Mouse (Mus musculus): ENCODE measurements around the gene Sel1l3.
A peak's percentile ranks its signal among the peaks of the same experiment; 100 is the strongest.

The Sel1l3 gene

DNA sequence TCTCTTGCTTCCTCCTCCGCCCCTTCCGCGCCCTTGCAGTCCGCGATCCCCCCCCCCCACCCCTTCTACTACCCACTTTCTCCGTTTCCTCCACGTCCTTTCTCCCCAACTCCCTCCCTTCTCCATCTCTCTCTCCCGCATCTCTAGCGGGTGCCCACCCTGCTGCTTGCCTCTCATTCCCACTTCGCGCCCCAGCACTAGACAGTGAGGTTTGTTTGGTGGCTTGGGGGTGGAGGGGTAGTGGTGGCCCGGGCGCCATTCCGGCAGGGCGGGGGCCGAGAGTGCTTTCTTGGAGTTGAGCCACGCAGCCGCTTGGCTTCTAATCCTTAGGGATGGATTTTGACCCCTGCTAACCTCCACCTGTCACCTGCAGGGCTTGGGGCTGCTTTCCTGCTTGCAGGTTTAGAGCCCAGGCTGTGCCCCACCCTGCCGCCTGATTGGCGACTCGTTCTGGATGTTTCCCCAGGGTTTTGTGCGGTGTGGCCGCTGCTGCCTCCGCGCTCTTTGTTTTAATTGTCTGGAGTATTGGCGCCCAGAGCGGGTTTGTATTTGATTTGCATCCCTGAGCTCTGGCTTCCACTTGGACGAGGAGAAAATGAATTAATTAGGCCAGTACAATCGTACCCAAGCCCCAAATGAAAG is at the start of gene Sel1l3:
Gene Sel1l3 (minus strand): TSS at position 217 of the 642 bp plus-strand sequence.
- no peak for DNase-seq (ENCODE audit: low read depth)

DNA sequence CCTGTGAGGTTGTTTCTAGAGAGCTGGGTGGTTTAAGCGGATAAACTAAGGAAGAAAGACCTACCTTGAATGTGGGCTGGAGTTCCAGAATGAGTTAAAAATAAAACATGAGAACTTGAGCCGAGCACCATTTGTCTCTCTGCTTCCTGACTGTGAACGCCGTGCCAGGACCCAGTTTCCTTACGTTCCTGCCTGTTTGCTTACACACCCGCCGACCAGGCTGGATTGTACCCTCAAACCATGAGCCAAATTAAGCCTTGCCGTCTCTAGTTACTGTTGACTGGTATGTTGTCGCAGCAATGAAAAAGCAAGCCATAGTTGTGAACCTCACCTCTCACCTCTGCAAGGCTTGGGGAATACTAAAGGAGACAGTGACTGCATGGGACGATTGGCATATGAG is 48.3 kb upstream of the Sel1l3 start:
- no peak for DNase-seq (ENCODE audit: low read depth)

DNA sequence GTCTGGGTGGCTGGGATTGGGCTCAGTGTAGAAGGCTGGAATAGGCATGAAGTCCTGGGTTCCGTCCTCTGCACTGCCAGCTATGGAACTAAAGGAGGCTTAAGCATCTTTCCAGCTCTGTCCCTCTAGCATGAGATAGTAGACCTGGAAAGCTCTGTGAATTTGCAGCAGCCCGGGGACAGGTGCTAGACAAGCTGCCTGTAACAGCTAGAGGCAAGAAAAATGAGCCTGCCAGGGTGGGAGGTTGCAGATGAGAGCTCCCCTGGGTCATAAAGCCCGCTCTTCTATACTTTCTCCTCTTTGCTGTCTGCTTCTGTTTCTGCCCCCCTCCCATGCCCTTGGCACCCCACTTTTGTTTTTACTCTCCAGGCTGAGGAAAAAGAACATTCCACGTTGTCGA is 46.2 kb upstream of the Sel1l3 start:
- DNase-seq (ENCODE audit: low read depth), result no peak

DNA sequence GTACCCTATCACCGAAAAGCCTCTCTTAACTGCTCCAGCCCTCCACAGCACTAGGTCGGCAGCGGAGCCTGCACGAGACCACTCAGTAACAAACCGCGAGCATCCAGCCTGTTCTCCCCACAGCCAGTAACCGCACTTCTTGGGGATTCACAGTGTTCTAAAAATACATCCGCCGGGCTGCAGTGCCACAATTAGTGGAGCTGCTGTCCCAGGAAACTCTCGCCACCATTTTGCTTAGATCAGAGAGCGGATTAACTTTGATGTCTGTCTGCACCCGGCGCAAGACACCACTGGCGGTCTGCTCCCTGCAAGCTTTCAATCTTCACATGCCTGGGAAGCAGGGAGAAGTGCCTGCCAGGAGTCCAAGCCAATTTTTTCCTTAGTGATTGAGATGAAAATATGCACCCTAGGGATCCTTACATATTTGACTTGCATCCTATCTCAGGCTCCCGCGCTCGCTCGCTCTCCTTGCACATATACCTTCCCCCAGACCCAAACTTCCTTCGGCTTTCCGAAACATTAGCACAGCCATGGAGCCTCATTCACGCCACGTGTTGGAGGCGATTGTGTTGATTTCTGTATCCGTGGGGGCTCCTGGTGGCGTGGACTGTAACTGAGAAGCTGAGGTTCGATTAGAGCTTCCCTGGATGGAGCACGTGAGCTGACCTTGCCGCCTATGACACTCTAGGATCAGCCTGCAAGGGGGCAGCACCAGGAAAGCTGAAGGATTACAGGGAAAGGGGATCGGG is 44.5 kb upstream of the Sel1l3 start:
- DNase-seq (ENCODE audit: low read depth), result no peak

DNA sequence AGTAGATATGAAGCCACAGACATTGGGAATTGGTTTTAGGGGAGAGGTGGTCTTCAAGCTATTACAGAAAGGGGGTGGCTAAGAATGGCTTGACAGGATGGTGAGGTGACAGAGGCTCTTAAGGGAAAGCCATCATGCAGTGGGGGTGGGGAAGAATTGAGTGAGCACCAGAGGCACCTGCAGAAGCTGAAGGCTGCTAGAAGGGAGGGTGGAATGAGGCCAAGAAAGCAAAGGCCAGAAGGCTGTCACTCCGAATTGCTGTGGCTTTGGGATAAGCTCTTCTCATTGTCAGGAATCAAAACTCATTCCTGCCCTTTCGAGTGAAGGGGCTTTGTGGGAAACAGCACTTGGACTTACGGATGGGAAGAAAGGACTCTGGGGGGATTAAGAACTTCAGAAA is 41.1 kb upstream of the Sel1l3 start:
- no peak for DNase-seq (ENCODE audit: low read depth)

DNA sequence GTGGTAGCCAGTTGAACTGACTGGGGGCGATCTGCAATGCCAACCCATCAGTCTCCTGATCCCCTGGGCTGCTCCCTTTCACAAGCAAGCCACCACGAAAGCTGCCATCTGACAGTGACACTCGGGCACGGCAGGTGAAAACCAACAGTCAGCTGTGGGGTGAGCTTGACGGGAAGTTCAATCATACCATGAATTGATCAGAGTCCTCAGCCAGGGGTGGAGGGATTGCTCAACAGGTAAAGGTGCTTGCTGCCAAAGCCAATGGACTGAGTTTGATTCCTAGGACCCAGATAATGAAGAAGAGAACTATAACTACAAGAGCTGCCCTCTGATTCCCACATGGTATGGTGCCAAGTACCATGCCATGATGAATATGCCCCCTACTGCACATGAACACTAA is 40.4 kb upstream of the Sel1l3 start:
- DNase-seq (ENCODE audit: low read depth), result no peak

DNA sequence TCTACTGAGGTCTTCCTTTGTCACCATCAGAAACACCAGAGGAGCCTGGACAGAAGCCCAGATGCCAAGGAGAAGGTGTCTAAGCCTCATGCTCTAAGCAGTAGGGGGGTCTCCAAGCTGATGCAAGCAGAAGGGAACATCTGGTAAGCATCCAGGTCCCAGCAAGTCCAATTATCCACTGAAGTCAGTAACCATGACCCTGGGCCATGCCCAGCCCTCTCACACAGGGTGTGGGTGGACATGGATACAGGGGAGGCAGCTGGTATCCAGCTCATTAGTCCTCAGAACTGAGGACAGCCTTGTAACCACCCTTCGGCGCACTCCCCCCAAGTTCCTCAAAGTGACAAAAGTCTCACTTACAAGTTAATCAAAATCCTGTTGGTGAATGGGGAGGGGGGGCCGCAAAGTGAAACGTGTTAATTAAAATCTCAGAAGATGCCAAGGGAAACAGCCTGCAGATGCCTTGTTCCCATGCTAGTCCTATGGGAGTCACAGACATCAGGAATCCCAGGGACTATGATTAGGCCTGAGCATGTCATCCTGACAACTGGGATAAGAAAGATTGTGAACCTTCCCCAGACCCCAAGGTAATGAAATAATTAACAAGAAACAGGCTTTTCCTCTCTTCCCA is 35.8 kb upstream of the Sel1l3 start:
- no peak for DNase-seq (ENCODE audit: low read depth)

DNA sequence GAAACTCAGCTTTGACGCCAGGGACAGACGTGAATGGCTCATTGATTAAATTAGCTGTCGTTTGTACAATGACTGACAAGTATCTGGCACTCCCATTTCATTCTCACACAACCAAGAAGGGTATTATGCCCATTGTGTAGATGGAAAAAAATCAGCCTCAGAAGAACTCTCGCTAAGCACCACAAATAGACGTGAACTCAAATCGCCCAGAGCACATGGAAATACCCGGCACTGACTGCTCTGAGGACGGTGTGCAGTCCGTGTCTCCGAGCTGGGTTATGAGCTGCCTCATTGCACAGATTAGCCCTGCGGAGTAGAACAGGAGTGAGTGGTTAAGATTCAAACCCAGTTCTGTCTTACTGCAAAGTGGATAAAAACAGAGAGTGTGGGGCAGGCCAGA is 34.8 kb upstream of the Sel1l3 start:
- DNase-seq (ENCODE audit: low read depth), result no peak

DNA sequence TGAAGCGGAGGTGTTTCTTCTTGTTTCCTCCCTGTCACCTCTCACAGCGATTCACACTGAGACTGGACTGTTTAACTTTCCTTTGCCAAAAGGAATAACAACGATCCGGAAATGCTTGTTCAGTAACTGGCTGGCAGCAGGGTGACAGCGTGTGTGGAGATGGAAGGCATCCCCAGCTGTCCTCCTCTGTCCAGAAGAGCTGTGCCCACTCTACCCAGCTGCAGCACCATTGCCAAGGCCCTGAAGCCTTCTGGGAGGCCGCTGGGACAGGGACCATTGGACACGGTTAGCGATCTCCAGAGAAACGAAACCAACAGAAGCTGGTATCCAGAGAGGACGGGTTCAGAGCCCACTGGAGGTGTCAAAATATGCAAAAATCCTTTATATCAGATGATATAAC is 30.2 kb upstream of the Sel1l3 start:
- DNase-seq (ENCODE audit: low read depth), result no peak

DNA sequence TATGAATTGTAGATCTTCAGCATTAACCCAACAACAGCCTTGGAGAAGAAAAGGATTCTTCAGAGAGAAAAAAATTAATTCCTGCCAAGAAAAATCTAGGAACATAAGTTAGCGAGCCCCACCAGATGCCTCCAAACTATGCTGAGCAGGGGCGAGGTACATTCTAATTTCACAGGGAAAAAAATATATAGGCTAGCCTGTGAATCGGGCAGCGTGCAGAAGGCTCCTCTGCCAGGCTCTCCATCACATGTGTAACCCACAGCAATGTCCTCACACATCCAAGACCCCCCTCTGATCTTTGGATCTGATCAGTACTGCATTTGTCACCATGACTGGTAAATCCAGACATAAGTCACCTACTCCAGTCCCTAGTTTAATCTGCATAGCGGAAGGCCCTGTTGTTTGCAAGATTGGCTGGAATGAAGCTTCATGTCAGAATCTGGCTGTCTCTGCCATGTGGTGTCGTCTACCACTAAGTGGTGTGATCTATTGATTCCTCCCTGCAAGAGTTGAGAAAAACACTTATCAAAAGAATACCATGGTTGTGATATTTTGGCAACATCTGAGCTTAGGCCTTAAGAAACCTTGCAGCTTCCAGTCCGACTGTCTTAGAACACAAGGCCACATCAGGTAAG is 29.3 kb upstream of the Sel1l3 start:
- no peak for DNase-seq (ENCODE audit: low read depth)

DNA sequence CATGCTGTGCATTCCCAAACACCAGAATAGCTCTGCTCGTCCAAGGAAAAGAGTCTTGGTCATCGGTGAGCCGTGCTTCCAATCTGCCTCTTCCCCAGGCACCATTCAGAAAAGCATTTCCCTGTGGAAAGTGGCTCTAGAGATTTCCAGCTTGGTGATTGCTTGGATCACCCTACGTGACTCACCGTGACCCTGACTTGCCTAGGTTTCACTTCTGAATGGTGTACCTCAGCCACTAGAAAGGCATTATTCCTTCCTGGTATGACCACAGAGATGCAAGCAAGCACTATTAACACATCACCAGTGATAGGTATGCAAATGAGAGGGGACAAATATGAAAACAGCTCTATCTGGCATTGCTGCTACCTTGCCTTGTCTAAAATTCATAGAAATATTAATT is 28.2 kb upstream of the Sel1l3 start:
- no peak for DNase-seq (ENCODE audit: low read depth)

DNA sequence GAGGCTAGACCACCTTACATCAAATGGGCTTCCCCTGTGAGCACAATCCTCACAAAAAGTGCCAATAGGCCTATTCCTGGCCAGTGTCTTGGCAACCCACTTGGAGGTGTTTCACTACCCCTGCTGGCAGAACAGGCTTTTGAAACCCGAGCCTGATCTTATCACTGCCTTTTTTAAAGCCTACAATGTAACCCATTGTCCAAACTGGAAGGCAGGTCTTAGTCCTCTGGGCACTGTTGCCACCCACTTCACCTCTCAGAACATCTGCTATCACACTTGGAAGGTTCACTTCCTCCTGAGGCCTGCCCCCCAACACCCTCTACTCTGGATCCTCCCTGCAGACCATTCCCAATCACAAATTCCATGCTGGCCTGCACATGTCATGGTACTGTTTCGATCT is 27.4 kb upstream of the Sel1l3 start:
- DNase-seq (ENCODE audit: low read depth), result no peak

DNA sequence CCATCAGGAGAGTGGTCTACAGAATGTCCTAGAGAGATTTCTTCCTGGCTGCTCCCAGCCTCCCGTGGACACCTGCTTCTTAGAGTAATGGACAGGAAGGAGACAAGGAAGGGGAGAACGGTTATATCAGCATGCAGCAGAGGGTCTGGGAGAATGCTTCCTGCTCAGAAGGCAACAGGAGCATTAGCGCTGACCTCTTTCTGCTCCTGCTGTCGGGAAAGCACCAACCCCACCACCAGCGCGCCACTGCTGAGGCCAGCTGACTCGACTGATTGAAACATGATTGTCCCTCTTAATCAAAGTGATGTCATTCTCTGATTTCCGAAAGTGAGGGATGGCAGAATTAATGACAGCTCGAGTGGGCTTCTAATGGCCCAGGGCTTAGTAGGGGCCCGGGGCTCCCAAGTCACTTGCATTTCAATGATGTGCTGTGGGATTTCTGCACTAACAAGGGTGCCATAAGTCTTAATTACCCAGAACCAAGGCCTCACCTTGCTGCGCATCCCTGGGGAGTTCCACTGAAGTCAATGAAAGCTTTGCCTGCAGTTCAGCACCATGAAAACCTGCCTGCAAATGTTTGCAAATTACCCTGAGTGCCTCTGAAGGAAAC is 26.2 kb upstream of the Sel1l3 start:
- no peak for DNase-seq (ENCODE audit: low read depth)

DNA sequence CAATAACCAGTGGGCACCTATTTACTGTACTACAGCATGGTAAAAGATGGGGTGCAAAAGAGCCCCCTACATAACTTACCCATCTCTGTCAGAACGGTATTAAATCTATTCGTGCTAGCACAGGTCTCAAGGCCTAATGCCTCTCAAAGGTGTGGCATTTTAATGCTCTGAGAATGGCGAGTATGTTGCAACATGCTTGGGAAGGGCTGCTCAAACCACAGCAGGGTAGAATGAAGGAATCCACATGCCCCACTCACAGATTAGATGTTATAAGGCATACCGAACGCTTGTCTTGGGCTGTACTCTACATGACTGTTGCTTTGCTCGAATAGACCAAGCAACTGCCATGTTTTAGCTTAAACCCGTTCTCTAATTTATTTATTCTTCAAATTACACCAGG is 25.5 kb upstream of the Sel1l3 start:
- no peak for DNase-seq (ENCODE audit: low read depth)

DNA sequence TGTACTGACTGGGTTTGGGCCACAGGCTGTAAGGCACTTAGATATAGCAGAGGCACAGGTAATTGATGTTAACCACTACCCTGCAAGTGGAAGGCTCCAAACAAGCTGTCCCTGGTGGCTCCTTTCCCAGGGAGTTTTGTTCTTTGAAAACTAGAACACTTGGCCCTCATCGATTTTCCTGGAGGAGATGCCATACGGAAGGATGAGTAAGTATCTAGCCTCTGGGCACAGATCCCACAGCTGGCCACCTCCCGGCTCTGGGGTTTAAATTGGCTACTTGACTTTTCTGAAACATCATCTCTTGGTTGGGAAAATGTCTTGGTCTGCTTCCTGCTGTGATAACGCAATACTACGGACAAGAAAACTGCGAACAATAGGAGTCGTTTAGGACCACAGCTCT is 25.0 kb upstream of the Sel1l3 start:
- DNase-seq (ENCODE audit: low read depth), result peak; percentile 4

DNA sequence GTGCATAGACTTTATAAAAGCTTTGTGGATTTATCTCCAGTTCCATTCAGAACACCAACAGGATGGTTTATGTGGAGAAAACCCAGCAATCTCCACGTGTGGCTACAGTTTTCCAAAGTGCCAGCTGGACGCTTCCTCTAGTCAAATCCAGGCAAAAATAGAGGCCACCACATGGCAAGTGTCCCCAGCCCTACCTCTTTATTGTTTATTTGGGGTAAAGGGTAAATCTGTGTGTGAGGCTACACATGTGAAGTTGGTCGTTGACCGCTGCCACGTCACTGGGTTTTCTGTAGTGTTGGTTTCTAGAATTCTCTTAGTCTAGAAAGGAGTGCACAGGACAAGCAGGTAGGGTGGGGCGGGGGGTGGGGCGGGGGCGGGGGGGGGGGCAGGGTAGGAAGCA is 23.0 kb upstream of the Sel1l3 start:
- DNase-seq (ENCODE audit: low read depth), result no peak

DNA sequence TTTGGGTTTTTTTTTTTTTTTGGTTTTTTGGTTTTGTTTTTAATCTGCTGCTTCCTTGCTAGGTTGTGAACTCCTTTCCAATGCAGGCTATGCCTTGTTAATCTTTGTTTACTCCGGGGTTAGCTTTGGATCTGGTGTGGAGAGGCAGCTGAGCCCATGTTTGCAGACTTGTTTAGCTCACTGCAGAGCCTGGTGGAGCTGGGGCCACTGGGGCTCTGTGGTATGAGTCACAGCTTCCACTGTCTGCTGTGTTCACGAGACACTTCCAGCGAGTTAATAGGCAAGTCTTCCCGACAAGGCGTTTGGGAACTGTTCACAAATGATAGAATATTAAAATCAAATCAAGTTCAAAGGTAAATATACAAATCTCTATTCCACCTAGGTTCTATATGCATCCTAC is 22.4 kb upstream of the Sel1l3 start:
- DNase-seq (ENCODE audit: low read depth), result peak; percentile 25

DNA sequence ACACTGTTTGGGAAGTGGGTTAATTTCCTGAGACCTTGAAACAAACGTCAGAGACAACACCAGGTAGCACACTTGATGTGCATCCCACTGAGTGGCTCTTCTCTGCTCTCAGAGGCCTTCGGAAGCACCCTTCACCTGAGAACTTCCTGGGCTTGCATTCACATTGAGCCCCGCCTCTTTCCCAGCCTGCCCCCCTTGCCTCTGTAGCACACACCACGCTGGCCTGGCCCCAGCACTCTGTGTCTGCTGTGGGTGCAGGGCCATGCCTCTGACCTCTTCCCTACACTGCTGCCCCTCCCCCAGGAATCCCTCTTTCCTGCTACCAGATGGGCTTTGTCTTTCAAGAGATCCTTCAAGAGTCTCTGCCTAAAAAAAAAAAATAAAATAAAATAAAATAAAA is 21.8 kb upstream of the Sel1l3 start:
- no peak for DNase-seq (ENCODE audit: low read depth)

DNA sequence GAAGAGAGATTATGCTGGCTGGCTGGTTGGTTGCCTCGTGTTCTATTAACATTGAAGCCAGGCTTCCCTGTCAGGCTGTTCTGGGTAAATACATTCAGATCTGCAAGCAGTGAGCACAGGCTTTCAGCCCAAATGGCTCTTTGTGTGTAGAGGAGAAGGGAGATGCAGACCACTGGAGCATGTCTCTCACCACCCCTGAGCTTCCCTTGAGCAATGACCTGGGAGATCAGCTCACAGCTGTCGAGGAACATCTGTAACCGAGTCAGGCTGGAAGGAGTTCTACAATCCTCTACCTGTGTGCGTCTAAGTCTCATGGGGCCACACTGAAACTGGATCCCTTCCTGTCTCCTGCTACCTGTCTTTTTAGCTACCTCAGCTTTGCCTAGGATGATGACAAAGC is 16.8 kb upstream of the Sel1l3 start:
- DNase-seq (ENCODE audit: low read depth), result no peak

DNA sequence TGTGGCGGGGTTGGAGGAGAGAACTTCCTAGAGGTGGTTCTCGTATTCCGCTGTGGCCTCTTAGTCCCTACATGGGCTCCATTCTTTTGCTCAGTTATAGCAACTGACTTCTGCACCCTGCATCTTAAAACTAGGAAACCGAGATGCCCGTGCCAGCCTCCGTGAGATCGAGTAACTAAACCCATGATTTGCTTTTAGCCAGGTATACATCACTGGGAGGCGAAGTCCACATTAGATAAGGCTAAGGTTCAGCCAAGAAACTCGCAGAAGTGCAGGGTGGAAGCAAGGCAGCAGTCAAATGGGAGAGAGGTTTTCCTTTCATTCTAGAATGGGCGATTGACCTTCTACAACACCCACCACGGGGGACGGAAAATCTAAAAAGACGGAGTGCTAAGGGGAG is 11.7 kb upstream of the Sel1l3 start:
- DNase-seq (ENCODE audit: low read depth), result no peak

DNA sequence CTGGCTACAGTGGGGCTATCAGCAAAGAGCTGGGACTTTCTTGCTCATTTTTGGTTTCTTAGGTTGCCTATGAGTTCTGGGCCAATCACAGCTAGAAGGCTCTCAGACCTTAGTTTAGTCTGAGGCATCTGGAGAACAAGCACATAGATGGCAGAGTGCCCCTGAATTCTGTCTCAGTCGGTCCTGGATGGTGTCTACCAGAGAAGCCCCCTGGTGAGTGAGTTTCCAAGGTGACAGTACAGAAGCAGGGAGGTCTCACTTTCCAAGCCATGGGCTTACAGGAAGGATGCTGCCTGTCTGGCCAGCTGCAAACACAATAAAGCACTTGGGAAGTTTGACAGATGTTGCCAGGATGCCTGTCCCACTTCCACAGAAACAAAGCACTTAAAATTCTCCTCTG is 1.1 kb upstream of the Sel1l3 start:
- no peak for DNase-seq (ENCODE audit: low read depth)

DNA sequence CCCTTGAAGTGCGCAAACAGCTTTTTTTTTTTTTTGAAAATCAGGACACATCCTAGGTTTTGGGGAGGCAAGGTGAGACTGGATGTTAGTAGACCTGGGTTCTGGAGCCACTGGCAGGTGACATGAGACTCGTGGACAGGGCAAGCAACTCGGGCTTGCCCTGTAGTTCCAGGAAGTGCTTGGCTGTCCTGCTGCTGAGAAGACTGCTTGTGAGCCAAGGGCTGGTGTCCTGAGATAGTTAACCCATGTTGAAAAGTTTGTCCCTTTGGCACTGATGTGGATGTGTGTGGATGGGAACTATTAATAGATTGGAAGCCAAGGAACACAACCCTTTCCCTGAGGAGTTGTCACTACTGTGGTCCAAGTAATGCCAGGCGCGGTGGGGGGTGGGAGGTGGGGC is 635 bp upstream of the Sel1l3 start:
- DNase-seq (ENCODE audit: low read depth), result no peak
